Mouse (Mus musculus) liver, adult (tissue): ENCODE measurements around the gene Serinc3.

Source experiments
- GATA4 ChIP-seq: IDR thresholded peaks from 2 replicates; pipeline ENCODE4 v1.6.1; 2014; ENCODE audit warnings: mild to moderate bottlenecking, low read length; ENCODE audit not compliant: insufficient replicate concordance

The Serinc3 gene

DNA sequence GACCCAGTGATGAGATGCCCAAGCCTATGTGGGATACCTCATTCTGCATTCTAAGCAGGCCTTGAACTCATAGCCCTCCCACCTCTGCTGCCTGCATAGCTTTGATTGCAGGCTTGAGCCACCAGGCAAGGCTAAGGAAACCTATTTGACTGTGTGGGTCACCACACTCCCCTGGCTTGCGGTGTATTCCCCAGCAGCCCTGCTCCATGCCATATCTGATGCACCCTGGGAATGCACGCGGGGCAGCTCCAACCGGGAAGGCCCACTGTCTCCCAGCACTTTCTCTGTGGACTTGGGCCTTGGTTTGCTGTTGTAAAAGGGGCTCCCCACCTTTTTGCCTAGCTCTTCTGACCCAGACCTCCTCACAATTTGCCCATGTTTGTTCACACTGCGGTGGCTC, 31.7 kb downstream of the Serinc3 start:
- no peak for TF ChIP-seq GATA4

DNA sequence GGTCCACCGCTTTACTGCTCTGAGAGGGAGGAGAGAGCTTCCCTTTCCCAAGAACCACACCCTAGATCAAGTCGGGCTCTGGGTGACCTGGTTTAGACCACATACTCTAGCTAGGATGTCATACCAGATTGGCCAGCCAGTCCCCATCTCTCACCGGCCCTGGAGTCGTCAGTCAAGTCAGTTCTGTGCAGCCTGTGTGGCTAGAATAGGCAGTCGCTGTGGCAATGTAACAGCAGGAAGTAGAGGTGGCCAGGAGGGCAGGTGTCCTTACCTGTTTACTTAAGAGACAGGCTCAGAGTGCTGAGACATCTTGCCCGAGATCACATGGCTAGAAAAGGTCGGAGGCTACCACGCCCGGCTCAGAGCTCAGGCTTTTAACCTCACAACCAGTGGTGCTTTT, 33.8 kb downstream of the Serinc3 start:
- no peak for TF ChIP-seq GATA4

DNA sequence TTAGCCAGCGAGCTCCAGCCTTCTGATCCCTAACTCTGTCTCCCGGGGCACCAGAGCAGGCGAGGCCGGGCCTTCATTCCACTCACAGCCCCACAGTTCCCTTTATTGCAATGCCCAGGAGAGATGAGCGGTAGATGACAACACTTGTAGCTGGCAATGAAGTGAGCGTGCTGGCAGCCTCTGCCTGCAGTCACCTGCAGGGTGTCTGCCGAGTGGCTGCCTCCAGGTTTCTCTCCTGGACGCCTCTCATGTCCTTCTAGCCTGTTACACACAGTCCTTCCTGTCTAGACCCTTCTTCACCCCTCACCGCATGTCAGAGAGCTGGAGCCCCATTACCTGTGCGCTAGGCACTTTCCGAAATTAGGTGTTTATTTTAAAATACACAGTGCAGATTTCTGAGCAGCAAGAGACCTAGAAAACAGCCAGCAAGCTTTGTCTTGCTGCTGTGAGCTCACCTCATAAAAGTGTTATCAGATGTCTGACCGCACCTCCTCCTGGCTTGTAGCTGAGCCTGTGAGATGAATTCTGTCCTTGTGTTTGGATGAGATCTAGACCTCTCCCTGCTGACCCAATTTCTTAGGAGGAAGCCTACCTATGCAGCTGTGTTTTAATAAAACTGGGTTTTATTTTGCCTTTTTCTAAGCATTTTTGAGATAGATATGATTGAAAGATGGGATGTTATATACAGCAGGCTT, 35.5 kb downstream of the Serinc3 start:
- no peak for TF ChIP-seq GATA4

DNA sequence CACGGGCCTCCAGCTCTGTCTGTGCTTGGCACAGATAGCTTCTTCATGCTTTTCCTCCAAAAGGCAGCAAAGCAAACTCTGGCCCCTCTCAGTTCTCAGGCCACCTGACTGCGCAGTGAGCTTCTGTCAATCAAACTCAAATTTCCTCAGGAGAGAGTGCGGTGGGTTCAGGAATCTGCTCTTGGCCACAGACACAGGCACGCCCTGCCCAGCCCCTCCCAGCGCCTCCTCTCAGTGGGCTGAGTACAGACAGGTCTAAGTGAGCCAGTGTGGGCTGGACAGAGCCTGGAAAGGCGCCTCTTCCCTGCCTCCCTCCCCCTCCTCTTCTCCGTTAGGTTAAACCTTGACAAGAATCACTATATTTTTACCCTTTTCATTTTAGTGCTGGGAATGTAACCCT, 36.9 kb downstream of the Serinc3 start:
- TF ChIP-seq GATA4 = no peak

DNA sequence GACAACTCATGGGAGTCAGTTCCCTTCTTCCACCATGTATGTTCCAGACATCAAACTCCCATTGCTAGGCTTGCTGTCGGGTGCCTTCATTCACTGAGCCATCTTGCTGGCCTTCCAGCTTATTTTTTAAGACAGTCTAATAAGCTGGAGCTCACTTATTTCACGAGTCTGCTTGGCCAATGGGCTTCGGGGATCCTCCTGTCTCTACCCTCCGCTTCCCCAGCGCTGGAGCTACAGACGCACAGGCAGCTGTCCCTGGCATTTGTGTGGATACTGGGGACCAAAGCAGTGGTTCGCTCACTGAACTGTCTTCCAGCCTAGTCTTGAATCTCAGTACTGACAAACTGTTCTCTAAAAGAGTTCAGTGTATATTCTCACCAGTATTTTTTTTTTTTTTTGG, 38.8 kb downstream of the Serinc3 start:
- no peak for TF ChIP-seq GATA4

DNA sequence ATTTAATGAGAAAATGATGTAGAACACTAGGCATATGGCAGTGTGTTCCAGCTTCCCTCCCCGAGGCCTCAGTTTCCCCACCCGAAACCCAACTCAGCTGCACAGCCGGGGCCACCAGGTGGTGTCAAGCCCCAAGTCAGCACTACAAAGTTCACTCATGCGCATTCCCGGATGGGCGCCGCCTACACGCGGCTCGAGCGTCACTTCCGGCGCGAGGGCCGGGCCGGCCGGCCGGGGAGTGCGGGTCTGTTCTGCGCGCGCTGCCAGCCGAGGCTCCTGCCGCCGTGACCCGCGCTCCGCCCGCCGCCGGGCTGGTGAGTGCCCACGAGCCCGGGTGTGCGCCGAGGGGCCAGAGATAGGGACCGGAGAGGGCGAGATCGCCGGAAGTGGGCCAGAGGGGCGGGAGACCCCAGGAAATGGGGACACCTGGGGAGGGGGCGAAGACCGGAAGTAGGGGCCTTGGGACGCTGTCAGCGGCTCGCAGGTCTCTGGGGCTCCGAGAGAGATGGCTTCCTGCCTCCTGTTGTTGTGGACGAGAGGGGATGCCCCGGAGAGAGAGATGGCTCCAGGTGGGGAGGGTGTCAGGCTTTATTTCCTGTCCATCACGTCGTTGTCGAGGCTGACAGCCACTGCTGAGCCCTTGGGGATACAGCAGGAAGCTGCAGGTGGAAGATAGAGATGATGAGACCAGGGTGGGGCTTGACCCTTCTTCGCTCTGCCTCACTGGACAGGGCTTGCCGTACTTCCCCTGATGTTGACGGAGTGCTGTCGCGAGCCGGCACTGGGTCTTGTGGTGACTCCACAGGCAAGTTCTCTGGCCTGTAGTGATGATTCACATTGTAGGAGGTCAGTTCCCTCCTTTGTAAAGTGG, 42.6 kb downstream of the Serinc3 start, which contains the start of gene Ttpal:
Gene Ttpal (plus strand): TSS at position 214 of the 871 bp plus-strand sequence.
- no peak for TF ChIP-seq GATA4

DNA sequence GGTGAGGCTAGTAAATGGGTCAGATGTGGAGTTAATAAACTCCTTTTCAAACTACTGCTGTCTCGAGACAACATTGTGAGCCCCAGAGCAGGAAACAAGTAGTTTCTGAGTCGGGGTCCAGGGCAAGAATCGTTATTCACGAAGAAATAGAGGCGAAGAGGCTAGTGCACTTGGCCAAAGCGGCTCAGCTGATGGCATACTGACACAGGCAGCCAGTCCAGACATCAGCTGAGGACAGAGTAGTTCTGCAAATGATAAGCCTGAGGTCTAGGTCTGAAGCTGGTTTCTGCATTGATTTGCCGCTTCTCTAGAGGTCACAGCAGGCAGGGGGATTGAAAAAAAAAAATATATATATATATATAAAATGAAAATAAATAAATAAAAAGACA, 43.2 kb downstream of the Serinc3 start:
- no peak for TF ChIP-seq GATA4

DNA sequence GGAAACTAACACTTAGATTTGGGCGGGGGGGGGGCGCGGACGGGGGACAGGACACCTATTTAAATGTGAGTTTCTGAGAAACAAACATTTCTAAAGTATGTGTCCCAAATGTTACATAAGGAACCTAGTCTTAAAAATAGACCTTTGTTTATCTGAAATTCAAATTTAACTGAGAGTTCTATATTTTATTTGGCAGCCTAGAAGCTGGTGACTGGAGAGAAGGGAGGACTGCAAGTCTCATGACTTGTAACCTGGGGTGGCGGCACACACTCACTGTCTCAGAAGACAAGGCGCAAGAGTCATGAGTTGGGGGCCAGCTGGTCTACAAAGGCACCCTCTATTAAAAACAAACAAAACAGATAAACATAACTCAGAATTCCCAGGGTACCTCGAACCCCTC, 43.9 kb downstream of the Serinc3 start:
- TF ChIP-seq GATA4 = no peak

DNA sequence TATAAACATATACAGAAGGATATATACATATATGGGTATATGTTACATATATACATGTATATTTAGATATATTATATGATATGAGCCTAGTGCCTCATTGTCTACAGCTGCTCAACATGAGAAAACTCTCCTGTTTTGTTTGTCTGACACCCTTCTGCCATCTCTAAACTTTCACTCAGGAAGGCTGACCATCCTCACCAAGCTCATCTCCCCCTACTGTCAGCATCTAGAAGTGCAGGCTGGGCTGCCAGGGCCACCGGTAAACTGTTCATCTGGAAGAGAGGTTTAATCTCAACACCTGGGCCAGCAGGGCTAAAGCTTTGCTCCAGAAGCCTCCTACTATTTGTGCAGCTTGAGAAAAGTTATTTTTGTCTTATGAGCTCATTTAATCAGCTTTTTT, 45.7 kb downstream of the Serinc3 start:
- TF ChIP-seq GATA4 = no peak

DNA sequence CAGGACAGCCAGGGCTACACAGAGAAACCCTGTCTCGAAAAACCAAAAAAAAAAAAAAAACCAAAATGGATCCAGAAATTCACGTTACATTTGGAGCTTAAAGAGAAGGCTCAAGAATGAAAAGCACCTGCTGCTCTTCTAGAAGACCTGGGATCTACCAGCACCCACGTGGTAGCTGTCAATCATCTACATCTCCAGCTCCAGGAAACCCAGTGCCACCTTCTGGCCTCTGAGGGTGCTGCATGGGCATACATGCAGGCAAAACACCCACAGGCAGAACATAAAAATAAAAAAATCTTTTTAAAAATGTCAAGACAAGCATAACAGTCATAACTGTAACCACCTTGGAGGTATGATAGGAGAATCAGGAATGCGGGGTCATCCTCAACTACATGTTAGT, 47.3 kb downstream of the Serinc3 start:
- no peak for TF ChIP-seq GATA4

DNA sequence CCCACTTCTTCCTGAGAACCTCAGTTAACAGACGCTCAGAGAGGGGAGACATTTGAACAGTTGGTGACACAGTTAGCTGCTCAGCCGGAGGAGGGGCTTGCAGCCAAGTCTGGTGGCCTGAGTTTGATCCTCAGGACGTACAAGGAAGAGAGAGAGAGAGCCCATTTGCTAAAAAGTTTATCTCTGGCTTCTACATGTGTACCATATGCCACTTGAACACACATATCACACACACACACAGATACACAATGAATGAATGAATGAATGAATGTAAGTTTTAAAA, 48.1 kb downstream of the Serinc3 start:
- TF ChIP-seq GATA4 = no peak

DNA sequence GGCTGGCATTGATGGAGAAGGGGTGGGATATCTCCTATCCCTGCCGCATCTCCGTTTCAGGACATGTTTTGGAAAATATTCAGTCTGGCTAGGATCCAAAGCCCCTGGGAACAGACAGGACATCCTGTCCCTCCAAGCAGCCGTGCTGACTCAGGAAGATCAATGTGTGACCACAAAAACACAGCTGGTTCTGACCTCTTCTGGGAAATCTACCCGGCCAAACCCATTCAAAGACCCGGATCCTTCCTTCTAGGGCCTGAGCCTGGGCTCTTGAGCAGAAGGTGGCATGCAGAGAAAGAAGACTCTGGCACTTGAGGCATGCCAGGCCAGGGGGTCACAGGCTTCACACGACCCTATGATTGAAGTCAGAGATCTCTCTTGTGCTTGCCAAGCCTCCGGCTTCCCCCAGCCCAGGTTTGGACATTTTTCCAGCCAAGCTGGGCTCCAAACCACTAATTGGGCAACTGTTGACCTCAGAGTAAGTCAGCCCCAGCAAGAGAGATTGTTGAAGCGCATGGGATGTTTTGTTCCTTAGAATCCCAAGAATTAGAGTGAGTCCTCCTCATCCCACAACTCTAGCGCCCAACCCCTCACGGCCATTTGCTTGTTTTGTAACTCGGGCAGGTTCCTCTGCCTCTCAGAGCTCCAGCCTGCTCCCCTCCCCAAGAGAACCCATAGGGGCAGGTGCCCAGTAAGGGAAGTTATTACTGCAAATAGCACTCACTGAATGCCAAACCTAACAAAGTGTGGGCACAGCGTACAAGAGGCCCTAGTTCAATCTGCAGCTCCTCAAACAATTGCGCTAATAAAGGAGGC, 48.7 kb downstream of the Serinc3 start:
- peak; percentile 92 for TF ChIP-seq GATA4

DNA sequence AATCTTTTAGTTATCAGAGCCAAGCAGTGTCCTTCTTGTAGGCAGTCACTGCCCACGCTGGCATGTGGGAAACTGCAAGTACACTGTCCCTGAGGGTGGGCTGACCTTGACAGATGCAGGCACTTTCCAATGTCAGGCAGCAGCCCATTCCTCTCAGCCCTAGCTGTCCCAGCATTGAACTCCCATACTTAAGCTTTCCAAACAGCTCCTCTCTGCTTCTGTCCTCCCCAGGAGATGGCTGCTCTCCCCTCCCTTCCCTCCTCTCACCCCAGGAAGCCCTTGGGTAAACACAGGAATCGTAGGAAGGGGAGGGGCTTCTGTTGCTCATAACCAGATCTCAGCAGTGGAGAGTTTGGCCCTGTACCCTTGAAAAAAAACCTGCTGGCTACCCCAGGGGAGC, 49.8 kb downstream of the Serinc3 start:
- TF ChIP-seq GATA4 = no peak

DNA sequence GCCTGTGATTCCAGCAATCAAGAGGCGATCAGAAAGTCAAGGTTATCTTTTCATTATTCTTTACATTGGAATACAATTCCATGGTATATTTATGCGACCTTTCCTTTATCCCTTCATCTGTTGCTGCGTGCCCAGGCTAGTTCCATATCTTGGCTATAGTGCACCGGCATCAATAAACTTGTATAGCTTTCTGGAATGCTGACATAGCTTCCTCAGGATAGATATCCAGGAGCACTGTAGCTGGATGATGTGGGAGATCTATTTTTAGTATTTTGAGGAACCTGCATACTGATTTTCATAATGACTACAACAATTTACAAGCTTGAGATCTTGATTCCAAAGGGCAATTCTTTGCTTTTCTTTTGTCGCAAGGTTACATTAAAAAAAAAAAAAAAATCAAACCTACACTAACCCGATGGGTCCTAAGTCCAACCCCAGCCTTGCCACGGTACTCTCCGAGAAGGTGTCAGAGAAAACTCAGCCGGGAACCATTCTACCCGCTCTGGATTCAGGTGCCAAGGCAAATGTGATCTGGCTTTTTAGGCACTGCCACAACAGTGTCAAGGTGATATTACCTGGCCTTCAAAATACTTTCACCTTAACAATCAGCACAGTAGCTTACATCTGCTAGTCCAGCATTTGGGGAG, 51.2 kb downstream of the Serinc3 start:
- no peak for TF ChIP-seq GATA4

DNA sequence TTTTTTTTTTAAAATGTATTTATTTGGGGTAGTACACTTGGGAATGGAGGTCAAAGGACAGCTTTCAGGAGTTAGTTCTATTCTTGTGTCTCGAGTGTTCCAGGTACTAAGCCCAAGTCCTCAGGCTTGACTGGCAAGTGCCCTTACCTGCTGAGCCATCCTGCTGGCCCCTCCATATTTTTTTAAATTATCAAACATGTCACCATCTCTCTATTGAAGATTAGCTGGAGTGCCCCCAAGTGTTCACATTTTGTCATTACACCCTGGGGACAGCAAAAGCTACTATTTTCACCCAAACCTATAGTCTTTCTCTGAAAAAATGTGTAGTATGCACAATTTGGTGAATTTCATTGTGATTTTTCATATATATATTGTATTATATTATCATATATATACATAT, 52.8 kb downstream of the Serinc3 start:
- TF ChIP-seq GATA4 = no peak
